Mouse (Mus musculus) forebrain, postnatal 0 days (tissue): ENCODE data around the gene Cldn9. TPM values are rescaled to one million over a fixed set of nuclear protein-coding genes. Genes with fewer than 3 reads are reported as not detected.

Experiments used
- ATAC-seq: fragments of 200-750 bp; cut with Nextera tagmentation; 2 replicates; pipeline ENCODE4 v1.8.0; 2017; ENCODE audit warnings: mild to moderate bottlenecking, moderate library complexity
- DNase-seq: peaks from one replicate; pipeline ENCODE4 v3.0.0-alpha.2; 2015
- H3K27ac ChIP-seq: fragments of 300-500 bp; sonication (generic); 2 replicates; pipeline ENCODE4 v1.5.1; 2014; ENCODE audit warnings: low read depth, mild to moderate bottlenecking, antibody characterized with exemption, low read length, moderate library complexity, mixed read lengths
- H3K27me3 ChIP-seq: fragments of 300-500 bp; sonication (generic); 2 replicates; pipeline ENCODE4 v1.6.1; 2014; ENCODE audit warnings: mild to moderate bottlenecking, low read length, mixed read lengths; ENCODE audit not compliant: insufficient read depth
- H3K36me3 ChIP-seq: fragments of 300-500 bp; sonication (generic); 2 replicates; pipeline ENCODE4 v1.6.1; 2014; ENCODE audit warnings: mild to moderate bottlenecking, moderate library complexity; ENCODE audit not compliant: insufficient read depth
- H3K4me1 ChIP-seq: fragments of 300-500 bp; sonication (generic); 2 replicates; pipeline ENCODE4 v1.6.1; 2014; ENCODE audit warnings: antibody characterized with exemption; ENCODE audit not compliant: insufficient read depth
- H3K4me2 ChIP-seq: fragments of 300-500 bp; sonication (generic); 2 replicates; pipeline ENCODE4 v1.6.1; 2014; ENCODE audit warnings: low read depth, mild to moderate bottlenecking, moderate library complexity
- H3K4me3 ChIP-seq: fragments of 300-500 bp; sonication (generic); 2 replicates; pipeline ENCODE4 v1.5.1; 2014; ENCODE audit warnings: low read depth, low read length, mixed read lengths
- H3K9ac ChIP-seq: fragments of 300-500 bp; sonication (generic); 2 replicates; pipeline ENCODE4 v1.6.1; 2014; ENCODE audit warnings: mild to moderate bottlenecking
- H3K9me3 ChIP-seq: fragments of 300-500 bp; sonication (generic); 2 replicates; pipeline ENCODE4 v1.6.1; 2016; ENCODE audit warnings: low read length
- CTCF ChIP-seq: sonication (generic); IDR thresholded peaks from 2 replicates; pipeline ENCODE4 v1.5.1; 2016; ENCODE audit warnings: antibody characterized with exemption, control low read depth, low read depth
- WGBS: fragments of 180-500 bp; shearing (Covaris S2); extraction: QIAGEN DNeasy Blood & Tissue Kit; methylation state at CpG from one replicate; pipeline ENCODE4 v1.1.7; 2014; 5-methylcytosine and 5-hydroxymethylcytosine counted together
- polyA plus RNA-seq: library from polyadenylated mRNA; unstranded; fragments of >200 nt; fragmentation: Nextera tagmentation; extraction: Ambion mirVana; gene quantifications from 2 replicates; pipeline ENCODE4 v1.2.1, GENCODE M21; 2015
- total RNA-seq: library from RNA; depleted of rRNA; stranded (reverse); fragments of >200 nt; gene quantifications from 2 replicates; pipeline ENCODE4 v1.2.3, GENCODE M21; 2014

Cldn9 gene
- total and polyA plus RNA-seq, 2 experiments from 2014 or later: 0.62 TPM; not detected in 1

GRCm38 (mm10) chr17:23675127-23675526 is 8.7 kb downstream of the Cldn9 start:
- Histone ChIP-seq H3K36me3 (0 out of 2 replicates have a peak, but pooled peaks cover under 1% of the 10 kb centered on the region), H3K27me3 (peaks cover 18% of the 10 kb centered on the region), H3K9me3 (no peaks in the 10 kb centered on the region), H3K4me2 (peak overlapping the region; percentile 85; the same call in 1 of the 2 replicates), H3K4me3 (no peak overlapping the region), H3K27ac (no peak overlapping the region), H3K4me1 (peaks cover 18% of the 10 kb centered on the region; the same call in 1 of the 2 replicates), H3K9ac (no peak overlapping the region)
- no peak for ATAC-seq
- WGBS: 39% methylated on average over 5 of the region's 5 CpGs
- no peak for DNase-seq
- no peak for TF ChIP-seq CTCF

GRCm38 (mm10) chr17:23674271-23674952 is 9.4 kb downstream of the Cldn9 start:
- H3K27me3 ChIP-seq: peaks cover 11% of the 10 kb centered on the region; the same call in 1 of the 2 replicates

DNA sequence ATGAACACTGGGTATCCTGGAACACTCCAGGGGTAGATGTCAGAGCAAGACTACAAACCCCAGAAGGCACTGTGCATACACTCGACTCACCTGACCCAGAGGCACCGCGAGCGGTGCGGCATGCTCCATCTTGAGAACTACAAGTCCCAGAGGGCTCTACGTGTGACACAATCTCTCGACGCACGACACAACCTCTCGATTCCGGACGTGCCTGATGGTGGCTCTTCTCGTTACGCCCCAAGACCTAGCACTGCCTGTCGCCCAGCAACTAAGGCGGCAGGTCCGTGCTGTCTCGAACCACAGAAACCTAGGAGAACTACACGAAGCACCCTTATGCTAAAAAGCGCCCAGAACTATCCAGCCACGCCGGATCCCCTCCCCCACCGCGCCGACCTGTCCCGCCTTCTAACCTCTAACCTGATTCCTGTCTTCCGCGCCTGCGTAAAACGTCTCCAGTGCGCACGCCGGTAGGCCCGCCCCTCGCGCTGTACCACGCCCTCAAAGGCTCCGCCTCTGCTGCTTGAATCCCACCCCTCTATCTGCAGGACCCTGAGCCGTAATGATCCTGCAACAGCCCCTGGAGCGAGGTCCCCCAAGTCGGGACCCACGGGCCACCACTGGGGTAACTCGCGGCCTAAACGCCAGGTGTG is 10.3 kb downstream of the Cldn9 start, which contains the start of the genes Hcfc1r1 and Thoc6:
Gene Hcfc1r1, plus strand, starts transcription at position 173 of the 650 bp plus-strand sequence.
Gene Thoc6, minus strand, starts transcription at position 459 of the 650 bp plus-strand sequence.
- Histone ChIP-seq H3K27me3 (0 out of 2 replicates have a peak, but pooled peaks cover 3% of the 10 kb centered on the region), H3K27ac (peak within 1 kb of the TSS; percentile 85), H3K4me1 (peaks cover 18% of the 10 kb centered on the region; the same call in 1 of the 2 replicates), H3K36me3 (peaks cover 14% of the 10 kb centered on the region; the same call in 1 of the 2 replicates), H3K4me3 (peak within 1 kb of the TSS; percentile 71), H3K9me3 (no peaks in the 10 kb centered on the region), H3K9ac (peak within 1 kb of the TSS; percentile 72), H3K4me2 (peak within 1 kb of the TSS; percentile 85)
- WGBS: under 1% methylated on average over 45 of the region's 45 CpGs
- peak; percentile 97 for DNase-seq
- TF ChIP-seq CTCF: no peak
- peak; percentile 98 for ATAC-seq

More at GRCm38 (mm10) chr17:23674271-23674952, 9.4 kb downstream of the Cldn9 start:
- Histone ChIP-seq H3K4me1 (peaks cover 18% of the 10 kb centered on the region; the same call in 1 of the 2 replicates), H3K4me3 (peak overlapping the region; percentile 71), H3K9ac (peak overlapping the region; percentile 72; the same call in 1 of the 2 replicates), H3K9me3 (no peaks in the 10 kb centered on the region), H3K36me3 (0 out of 2 replicates have a peak, but pooled peaks cover 6% of the 10 kb centered on the region), H3K27ac (no peak overlapping the region), H3K4me2 (peak overlapping the region; percentile 85)
- TF ChIP-seq CTCF: no peak
- ATAC-seq: no peak
- DNase-seq: no peak
- 38% methylated on average over 9 of the region's 9 CpGs for WGBS

DNA sequence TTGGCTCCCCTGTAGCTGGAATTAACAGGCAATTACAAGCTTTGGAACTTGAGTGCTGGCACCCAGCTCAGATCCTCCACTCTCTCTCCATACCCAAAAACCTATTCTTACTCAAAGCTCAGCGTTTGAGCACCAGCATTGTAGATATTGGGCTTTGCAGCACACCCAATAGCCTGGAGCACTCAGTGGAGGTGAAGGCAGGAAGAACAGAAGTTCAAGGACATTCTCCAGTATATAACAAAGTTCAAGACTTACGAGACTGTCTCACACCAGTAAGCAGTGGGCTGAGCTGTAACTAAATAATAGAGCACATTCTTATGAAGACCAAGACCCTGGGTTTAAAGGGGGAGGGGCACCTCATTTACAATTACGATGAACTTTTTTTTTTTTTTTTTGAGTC is 11.1 kb downstream of the Cldn9 start:
- Histone ChIP-seq H3K4me3 (peak overlapping the region; percentile 71), H3K9ac (peak overlapping the region; percentile 72; the same call in 1 of the 2 replicates), H3K27ac (no peak overlapping the region), H3K27me3 (0 out of 2 replicates have a peak, but pooled peaks cover 3% of the 10 kb centered on the region), H3K9me3 (no peaks in the 10 kb centered on the region), H3K4me1 (peaks cover 18% of the 10 kb centered on the region; the same call in 1 of the 2 replicates), H3K36me3 (peaks cover 15% of the 10 kb centered on the region), H3K4me2 (peak overlapping the region; percentile 85)
- WGBS: 71% methylated on average over 3 of the region's 3 CpGs
- ATAC-seq (no peak), DNase-seq (no peak)
- TF ChIP-seq CTCF: no peak; the same call in 1 of the 2 replicates

- WGBS: 100% methylated on average over 3 of the region's 3 CpGs
- no peak for TF ChIP-seq CTCF
- Histone ChIP-seq H3K9ac (no peak overlapping the region), H3K9me3 (no peaks in the 10 kb centered on the region), H3K4me1 (peaks cover 14% of the 10 kb centered on the region; the same call in 1 of the 2 replicates), H3K4me3 (no peak overlapping the region), H3K27ac (no peak overlapping the region), H3K36me3 (peaks cover 21% of the 10 kb centered on the region), H3K27me3 (0 out of 2 replicates have a peak, but pooled peaks cover 3% of the 10 kb centered on the region), H3K4me2 (no peak overlapping the region)
- no peak for ATAC-seq
- DNase-seq: no peak
These were observed 12.3 kb downstream of the Cldn9 start for GRCm38 (mm10) chr17:23671519-23671918.

- Histone ChIP-seq H3K4me2 (no peak overlapping the region), H3K36me3 (peaks cover 25% of the 10 kb centered on the region), H3K9me3 (no peaks in the 10 kb centered on the region), H3K4me3 (no peak overlapping the region), H3K4me1 (0 out of 2 replicates have a peak, but pooled peaks cover 8% of the 10 kb centered on the region), H3K27me3 (no peaks in the 10 kb centered on the region), H3K9ac (no peak overlapping the region), H3K27ac (no peak overlapping the region)
- 94% methylated on average over 7 of the region's 7 CpGs for WGBS
- no peak for TF ChIP-seq CTCF
- DNase-seq (no peak), ATAC-seq (no peak)
These were observed 13.2 kb downstream of the Cldn9 start for GRCm38 (mm10) chr17:23670516-23671074.
